Mouse (Mus musculus) urinary bladder, adult 18-20 months (tissue): ENCODE data around the gene Ebf1.

Experiments
- DNase-seq, 2 experiments: peaks; one replicate each; pipeline ENCODE4 v3.0.0; 2022; ENCODE audit warnings: low spot score in 2 of 2, mixed read lengths in 2 of 2

Ebf1 gene

GRCm38 (mm10) chr11:44833351-44833996 is 216.4 kb downstream of the Ebf1 start:
- DNase-seq, result no peak

DNA sequence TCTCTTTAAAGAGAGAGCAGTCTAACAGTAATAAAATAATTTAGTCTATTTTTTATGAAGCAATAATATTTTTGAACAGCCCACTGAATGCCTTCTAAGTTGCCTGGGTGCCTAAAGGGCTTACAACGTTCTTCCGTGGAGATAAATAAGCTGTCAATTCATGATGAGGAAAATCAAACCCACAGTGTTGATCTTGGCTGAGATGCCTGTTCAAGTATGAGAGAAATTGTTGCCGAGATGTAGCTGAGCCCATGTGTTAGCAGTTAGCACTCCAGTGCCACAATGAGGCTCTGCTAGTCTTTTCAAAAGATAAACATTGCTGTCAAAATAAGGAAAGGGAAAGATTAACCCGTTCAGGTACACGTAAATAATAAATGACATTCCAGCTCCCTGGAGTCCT is 218.0 kb downstream of the Ebf1 start:
- no peak for DNase-seq

- DNase-seq, result no peak
Measured at GRCm38 (mm10) chr11:44837592-44837991, 220.5 kb downstream of the Ebf1 start.

DNA sequence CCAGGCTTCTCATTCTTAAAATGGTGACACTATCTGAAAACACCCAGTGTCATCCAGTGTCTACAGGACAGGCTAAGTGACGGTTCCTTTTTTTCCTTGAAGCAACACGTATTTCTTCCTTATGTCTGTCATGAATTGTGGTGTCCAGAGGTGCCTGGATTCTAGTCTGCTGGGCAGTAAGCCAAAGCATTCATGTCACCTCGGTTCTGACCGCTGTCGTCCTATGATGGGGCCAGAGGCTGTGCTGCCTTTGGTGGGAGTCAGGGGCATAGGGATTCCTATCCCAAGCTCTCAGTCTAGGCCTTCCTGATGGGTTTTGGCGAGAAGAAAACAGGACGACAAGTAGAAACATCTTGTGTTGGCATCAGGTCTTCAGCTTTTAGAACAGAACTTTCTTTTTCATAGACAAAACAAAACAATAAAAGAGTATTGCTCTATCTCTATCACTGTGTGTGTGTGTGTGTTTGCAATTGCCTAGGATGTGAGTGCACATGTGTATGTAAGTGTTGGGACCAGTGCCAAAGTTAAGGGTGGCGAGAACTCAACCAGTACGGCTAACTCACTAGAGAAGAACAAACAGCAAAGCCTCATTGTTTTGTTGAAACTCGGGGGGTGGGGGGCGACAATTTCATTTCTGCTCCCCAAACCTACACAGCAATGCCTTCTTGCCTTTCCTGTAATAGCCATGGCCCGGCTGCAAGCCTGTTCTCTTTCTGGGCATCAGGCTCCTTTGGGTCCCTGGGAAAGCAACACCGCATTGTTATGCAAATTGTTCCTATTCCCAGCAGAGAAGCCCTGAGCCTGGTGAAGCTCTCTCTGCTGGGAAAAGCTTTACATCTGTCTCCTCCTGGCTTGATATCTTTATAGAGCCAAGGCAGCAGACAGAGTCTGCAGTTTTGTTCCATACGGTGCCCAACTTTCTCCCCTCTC is 224.3 kb downstream of the Ebf1 start:
- no peak for DNase-seq

DNA sequence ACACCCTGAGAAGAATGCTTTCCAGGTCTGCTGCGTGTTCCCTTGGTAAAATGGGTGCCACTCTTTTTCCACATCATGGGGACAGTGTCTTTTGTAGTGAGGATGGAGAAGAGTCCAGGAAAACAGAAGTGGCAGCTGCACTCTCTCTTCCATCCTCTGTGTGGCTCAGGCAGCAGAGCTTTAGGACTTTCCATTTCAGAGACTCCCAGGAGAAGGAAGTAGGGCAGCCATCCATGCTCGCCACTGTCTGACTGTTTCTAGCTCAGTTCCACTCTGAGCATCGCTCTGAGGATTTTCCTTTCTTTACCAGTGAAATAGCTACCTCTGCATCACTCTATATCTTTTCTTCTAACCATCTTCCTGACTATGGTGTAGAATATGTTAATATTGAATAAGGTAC is 234.8 kb downstream of the Ebf1 start:
- DNase-seq, result no peak

- DNase-seq, result no peak
Measured at GRCm38 (mm10) chr11:44852921-44853320, 235.8 kb downstream of the Ebf1 start.

- DNase-seq, result no peak
Measured at GRCm38 (mm10) chr11:44854496-44854895, 237.4 kb downstream of the Ebf1 start.

- DNase-seq, result no peak
Measured at GRCm38 (mm10) chr11:44861108-44861507, 244.0 kb downstream of the Ebf1 start.

GRCm38 (mm10) chr11:44863910-44864309 is 246.8 kb downstream of the Ebf1 start:
- no peak for DNase-seq

DNA sequence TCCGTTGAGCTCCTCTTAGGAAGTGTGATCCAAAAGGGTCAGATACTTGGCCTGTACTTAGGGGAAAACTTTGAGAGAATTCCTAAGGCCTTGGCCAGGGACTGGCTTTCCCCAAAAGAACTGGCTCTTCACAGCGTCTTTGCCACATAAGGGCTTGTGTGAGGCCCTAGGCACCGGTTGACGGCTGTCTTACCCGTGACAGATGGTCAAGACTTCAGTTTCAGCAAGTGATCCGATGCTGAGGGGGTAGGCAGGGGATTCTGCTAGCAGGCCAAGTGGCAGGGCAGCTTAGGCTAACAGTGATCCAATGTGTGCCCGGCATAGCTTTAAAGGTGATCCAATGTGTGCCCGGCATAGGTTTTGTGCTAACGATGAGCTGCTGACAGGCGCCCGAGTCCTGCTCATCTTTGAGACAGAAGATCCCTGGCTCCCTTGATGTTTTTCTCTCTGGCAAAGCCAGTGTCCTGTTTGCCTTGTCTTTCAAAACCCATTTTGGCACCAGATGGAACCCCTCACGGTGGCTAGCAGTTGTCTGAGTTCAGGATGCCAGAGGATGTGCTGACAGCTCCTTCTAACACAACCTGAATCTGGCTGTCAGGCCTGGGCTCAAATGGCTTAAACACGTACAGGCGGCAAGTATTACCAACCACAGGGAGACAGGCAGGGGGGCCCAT is 249.5 kb downstream of the Ebf1 start:
- DNase-seq, result no peak

DNA sequence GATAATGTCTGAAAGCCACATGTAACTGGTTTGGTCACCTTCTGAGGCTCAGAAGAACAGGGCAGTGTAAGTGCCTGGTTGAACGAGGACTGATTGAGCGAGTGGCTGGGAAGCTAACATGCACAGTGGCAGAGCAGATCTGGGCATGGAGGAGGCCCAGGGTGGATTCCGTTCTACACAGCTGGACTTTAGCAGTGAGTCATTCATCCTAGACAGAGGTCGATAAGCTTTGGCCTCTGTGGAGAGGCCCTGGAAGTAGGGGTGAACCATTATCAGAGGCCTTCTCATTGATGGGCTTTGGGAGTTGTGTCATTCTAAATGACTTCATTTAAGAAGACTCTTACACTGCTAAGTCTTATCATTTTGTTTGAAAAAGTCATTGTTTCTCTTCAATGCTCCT is 250.3 kb downstream of the Ebf1 start:
- DNase-seq, result no peak

GRCm38 (mm10) chr11:44873876-44874275 is 256.8 kb downstream of the Ebf1 start:
- no peak for DNase-seq

DNA sequence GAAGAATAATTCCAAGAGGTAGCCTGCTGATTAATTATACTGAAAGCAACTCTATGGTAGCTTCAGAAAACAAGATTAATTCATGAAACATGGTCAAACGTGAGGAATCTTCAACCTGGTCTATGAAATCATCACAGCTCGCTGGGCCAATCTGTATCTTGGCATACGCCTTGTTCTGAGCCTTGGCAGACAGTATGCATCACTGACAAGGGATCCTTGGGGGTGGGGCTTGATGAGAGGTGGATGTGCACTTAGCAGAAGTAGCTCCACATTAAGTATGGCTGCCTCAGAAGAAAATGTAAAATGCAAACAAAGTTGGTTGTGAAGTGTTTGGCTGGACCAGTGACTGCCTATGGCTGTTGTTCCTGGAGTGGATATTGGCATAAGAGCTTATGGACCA is 258.1 kb downstream of the Ebf1 start:
- DNase-seq, result no peak

DNA sequence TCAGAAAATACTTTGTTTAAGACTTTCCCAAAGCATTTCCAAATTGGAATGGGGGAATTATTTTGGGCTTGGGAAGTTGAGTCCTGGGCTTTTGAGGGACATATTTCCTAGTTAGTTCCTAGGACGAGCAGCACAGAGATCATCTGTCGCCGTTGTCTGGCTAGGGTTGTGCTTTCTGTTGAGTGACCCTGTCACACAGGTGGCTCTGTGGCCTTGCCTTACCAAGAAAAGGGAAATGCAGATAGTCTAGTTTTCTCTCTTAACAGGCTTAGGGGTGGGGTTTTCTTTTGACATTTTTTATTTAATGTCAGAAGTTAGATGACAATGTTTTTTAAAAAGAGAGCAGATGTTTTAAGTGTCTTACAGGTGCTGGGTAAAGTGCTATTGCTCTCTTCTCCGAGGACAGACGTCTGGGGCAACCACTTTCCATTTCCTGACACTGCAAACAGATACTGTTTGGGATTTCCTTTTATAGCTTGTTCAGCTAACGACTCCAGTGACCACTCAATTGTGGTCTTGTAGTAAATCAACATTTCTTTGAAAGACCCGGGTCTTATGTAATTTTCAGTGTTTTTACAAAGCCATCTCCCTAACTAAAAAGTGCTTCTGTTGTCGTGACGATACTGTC is 264.1 kb downstream of the Ebf1 start:
- no peak for DNase-seq

DNA sequence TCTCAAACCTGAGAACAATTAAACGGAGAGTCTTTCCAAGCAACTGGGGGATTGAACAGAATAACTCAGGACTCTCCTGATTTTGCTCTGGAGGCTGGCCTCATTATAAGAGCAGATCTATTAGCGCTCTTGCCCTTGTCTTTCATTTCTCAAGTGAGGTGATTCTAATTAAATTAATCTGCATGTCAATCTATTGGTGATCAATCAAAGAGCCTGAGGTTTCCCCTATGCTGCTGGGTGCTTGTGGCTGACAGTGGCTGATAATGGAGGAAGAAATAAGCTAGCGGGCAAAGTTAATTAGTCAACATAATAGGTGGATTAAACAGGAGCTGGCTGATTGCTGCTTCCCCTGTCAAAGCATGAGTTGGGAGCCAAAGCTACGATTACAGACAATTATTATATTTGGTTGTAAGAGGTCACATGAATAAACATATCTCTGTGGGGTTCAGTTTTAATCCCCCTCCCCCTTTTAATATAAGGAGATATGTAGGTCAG is 265.4 kb downstream of the Ebf1 start:
- DNase-seq, result no peak

DNA sequence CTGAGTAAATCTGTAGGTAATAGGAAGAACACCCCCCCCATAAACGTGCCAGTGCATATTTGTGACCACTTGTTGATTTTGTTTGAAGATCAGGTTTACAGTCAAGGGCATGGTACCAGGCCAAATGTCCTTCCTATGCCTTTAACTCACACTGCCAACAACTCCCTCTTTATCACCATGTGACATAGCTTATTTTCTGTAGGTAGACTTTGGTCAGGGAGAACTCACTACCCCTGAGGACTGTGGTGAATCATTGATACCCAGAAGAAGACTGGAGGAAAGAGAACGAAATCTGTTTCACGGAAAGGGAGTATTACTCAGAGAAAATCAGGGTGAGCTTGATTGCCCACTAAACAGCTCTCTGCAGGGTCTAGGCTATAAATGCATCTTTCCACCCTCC is 267.2 kb downstream of the Ebf1 start:
- no peak for DNase-seq

DNA sequence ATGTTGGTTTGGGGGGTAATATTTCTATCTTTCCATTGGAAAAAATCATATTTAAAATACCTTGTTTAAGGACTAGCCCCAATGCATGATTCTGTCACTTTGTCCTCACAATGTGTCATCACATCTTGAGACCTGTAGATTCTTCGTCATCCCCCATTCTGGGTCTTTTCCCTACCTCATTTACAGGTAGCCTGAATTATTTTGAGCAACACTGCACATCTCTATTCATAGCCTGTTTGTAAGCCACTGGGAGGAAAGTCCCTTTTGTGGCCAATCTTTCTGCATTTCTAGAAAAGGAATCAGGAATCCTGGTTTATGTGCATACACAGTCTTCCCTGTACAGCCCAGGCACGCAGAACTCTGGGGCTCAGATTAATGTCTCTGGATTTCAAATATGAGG is 269.8 kb downstream of the Ebf1 start:
- no peak for DNase-seq

DNA sequence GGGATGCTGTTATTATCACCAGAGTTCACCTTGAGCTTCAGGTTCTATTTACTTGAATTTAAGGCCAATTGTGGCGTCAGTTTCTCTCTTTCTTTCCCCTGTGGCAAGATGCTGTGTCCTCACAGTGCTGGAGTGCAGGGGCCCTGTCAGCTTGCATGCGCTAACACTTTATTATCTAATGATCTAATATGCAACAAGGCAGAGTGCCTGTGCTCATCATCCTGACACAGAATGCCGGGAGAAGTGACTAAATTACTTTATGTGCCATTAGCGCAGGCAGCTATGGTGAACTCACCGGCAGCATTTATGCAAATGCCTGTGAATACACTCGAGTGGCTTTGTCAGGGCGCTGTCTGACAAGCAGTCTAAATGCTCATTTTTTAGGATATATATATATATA is 270.6 kb downstream of the Ebf1 start:
- DNase-seq, result no peak

DNA sequence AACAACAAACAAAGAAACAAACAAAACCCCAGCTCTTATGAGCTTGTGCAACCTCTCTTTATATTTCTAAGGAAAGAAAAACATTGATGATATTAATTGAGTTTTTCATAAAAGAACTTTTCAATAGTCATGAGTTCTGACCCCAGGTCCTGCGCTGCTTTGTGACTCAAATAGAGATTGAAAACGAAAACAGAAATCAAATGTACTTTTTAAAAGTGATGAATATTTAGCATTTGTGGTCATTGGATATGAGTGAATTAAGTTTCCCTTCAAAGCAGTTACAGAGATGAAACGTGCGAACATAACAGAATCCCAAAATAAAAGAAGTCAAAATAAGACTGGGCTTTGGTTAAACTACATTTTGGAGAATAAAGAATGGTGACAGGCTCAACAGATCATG is 271.3 kb downstream of the Ebf1 start:
- no peak for DNase-seq

GRCm38 (mm10) chr11:44892814-44893521 is 275.9 kb downstream of the Ebf1 start:
- DNase-seq, result no peak

DNA sequence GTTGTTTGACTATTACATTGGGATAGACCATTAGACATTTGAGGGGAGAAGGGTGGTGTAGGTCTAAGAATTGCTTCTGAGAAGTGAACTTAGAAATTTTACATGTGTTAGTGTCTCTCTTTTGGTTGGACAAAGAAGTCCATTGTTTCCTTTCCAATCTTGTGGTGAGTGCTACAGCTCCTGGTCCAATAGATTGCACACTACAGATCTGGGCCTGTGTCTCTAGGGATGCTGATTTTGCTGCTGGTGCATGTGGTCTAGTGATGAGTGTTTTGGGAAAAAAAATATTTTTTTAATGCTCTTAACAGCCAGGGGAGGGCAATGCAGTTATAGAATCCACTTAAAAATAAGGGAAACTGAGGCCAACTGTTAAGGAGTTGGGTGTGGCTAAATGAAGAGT is 276.9 kb downstream of the Ebf1 start:
- DNase-seq, result no peak
